Comparison of ENCODE assay signal across 16 mouse cellular contexts in genomic region chr17:4381896-4382685, GRCm38 (mm10).
DNase-seq lines count a peak whose midpoint lies in the region; TF ChIP-seq lines count a peak whose summit lies in the region.
"Had no signal": no experiment of that assay in that cellular context is flagged by ENCODE, and none has a peak within 500 bp of the region (broad histone marks: within the 10 kb centered on the region; RNA-seq: fewer than 3 reads in every experiment).

No protein-coding gene starts in this region.

- intact Hi-C loops in left cerebral cortex, postnatal 25 days (cut with DNase I) = loop anchor here (2.0 to 5.0 kb wide), 3 partner anchors 83 to 345 kb away; no protein-coding TSS in a partner anchor

- H3K9ac ChIP-seq in MEL (ENCODE audit: control insufficient read depth, low read depth, low read length, poor library complexity, severe bottlenecking) = no peak overlapping the region
- H3K9ac ChIP-seq: lung, embryonic 15.5 days; neural tube, embryonic 12.5 days had no signal

- no peak for TF ChIP-seq EP300 in MEL (IDR thresholded peaks at IDR 0.05; ENCODE audit: low read depth in 1 of 2, low read length in 2 of 2)

- no peak for TF ChIP-seq CTCF in MEL (IDR thresholded peaks at IDR 0.05 in 2 of 3, conservative IDR thresholded peaks at IDR 0.05 in 1 of 3; ENCODE audit: control insufficient read depth in 1 of 3, insufficient read depth in 1 of 3, low read depth in 2 of 3, low read length in 3 of 3, poor library complexity in 1 of 3, severe bottlenecking in 1 of 3)
- no peak for TF ChIP-seq CTCF in cortical plate, adult 2 months (IDR thresholded peaks at IDR 0.05; ENCODE audit: extremely low read depth, insufficient read depth, low read length)

- H3K4me1 ChIP-seq in MEL (ENCODE audit: control insufficient read depth in 1 of 2, insufficient read depth in 2 of 2, low read length in 2 of 2) = peaks cover 10 to 27% of the 10 kb centered on the region in 2 experiments
- peaks cover 5% of the 10 kb centered on the region; the same call in 1 of the 2 replicates for H3K4me1 ChIP-seq in cortical plate, adult 2 months (ENCODE audit: control insufficient read depth, insufficient read depth, low read length)
- H3K4me1 ChIP-seq: embryonic facial prominence, embryonic 10.5 days; lung, embryonic 15.5 days; neural tube, embryonic 12.5 days had no signal

- H3K79me2 ChIP-seq in MEL (ENCODE audit: control insufficient read depth, insufficient read depth, low read length, poor library complexity) = no peaks in the 10 kb centered on the region

- no peak overlapping the region for H3K4me3 ChIP-seq in MEL (ENCODE audit: control insufficient read depth in 1 of 2, insufficient read depth in 1 of 2, low read depth in 2 of 2, low read length in 2 of 2)
- no peak overlapping the region for H3K4me3 ChIP-seq in cortical plate, adult 2 months (ENCODE audit: insufficient read depth, low read length)
- H3K4me3 ChIP-seq: embryonic facial prominence, embryonic 10.5 days; erythroblast, embryonic 14.5 days; lung, embryonic 15.5 days; neural tube, embryonic 12.5 days had no signal

- H3K36me3 ChIP-seq in MEL (ENCODE audit: control insufficient read depth in 1 of 2, insufficient read depth in 2 of 2, low read length in 2 of 2) = peaks cover 0 to 30% of the 10 kb centered on the region in 2 experiments; a peak in 2 of 4 replicates
- H3K36me3 ChIP-seq: embryonic facial prominence, embryonic 10.5 days; lung, embryonic 15.5 days; neural tube, embryonic 12.5 days had no signal

- no peaks in the 10 kb centered on the region for H3K9me3 ChIP-seq in MEL (replicated peaks; ENCODE audit: insufficient read depth, low read length)
- H3K9me3 ChIP-seq: embryonic facial prominence, embryonic 10.5 days; lung, embryonic 15.5 days; neural tube, embryonic 12.5 days had no signal

- no peak for TF ChIP-seq RAD21 in MEL (IDR thresholded peaks at IDR 0.05; ENCODE audit: low read depth, low read length)

- no peaks in the 10 kb centered on the region for H3K27me3 ChIP-seq in MEL (ENCODE audit: control insufficient read depth in 1 of 2, insufficient read depth in 2 of 2, low read length in 2 of 2)
- H3K27me3 ChIP-seq: lung, embryonic 15.5 days; neural tube, embryonic 12.5 days had no signal

- H3K27ac ChIP-seq in MEL (ENCODE audit: control insufficient read depth, low read depth, low read length) = peak overlapping the region; percentile 96
- H3K27ac ChIP-seq in cortical plate, adult 2 months (ENCODE audit: insufficient read depth, low read length) = peak overlapping the region; percentile 78
- H3K27ac ChIP-seq: embryonic facial prominence, embryonic 10.5 days; lung, embryonic 15.5 days; neural tube, embryonic 12.5 days; stomach, postnatal 0 days had no signal

- DNase-seq in MEL (ENCODE audit: low read depth, low spot score) = peak; percentile 23
- DNase-seq in layer of hippocampus, adult 9-11 months = peak; percentile 57
- peak; percentile 27 to 79 for DNase-seq in left cerebral cortex, postnatal 25 days (ENCODE audit: low spot score in 2 of 2)
- no peak for DNase-seq in spleen, postnatal 36 days (ENCODE audit: low spot score in 2 of 2)
- no peak for DNase-seq in cerebellum, adult 9-11 months
- DNase-seq in spleen, adult 12 weeks (ENCODE audit: low spot score) = no peak
- DNase-seq: adrenal gland, postnatal 36 days; cerebellum, postnatal 25 days; spleen, adult 18-20 months; thymus, postnatal 36 days had no signal

- no peak for TF ChIP-seq POLR2A in MEL (IDR thresholded peaks at IDR 0.05; ENCODE audit: control insufficient read depth in 1 of 2, insufficient read depth in 1 of 2, low read depth in 1 of 2, low read length in 2 of 2, poor library complexity in 1 of 2)
- TF ChIP-seq POLR2A in cortical plate, adult 2 months (IDR thresholded peaks at IDR 0.05; ENCODE audit: extremely low read depth, insufficient read depth, low read length) = no peak

TF ChIP-seq in MEL, 35 proteins besides CTCF, POLR2A, EP300 and RAD21:
- TF ChIP-seq BHLHE40 (IDR thresholded peaks at IDR 0.05; ENCODE audit: borderline replicate concordance, low read depth, low read length) (no peak), MEF2A (IDR thresholded peaks at IDR 0.05; ENCODE audit: extremely low read depth, insufficient replicate concordance, low read depth, low read length, poor library complexity, severe bottlenecking) (no peak), ELF1 (IDR thresholded peaks at IDR 0.05; ENCODE audit: low read depth, low read length) (no peak), TCF12 (IDR thresholded peaks at IDR 0.05; ENCODE audit: low read depth, low read length) (no peak), GATA1 (IDR thresholded peaks at IDR 0.05; ENCODE audit: low read depth, low read length) (no peak), MAX (IDR thresholded peaks at IDR 0.05; ENCODE audit: low read length) (no peak), RCOR1 (IDR thresholded peaks at IDR 0.05; ENCODE audit: low read depth, low read length) (no peak), CHD2 (IDR thresholded peaks at IDR 0.05; ENCODE audit: low read length) (no peak), NRF1 (IDR thresholded peaks at IDR 0.05; ENCODE audit: insufficient read depth, low read depth, low read length, poor library complexity, severe bottlenecking) (no peak), MAZ (IDR thresholded peaks at IDR 0.05; ENCODE audit: low read depth, low read length) (no peak), POLR2AphosphoS2 (IDR thresholded peaks at IDR 0.05; ENCODE audit: low read length) (no peak), ETS1 (IDR thresholded peaks at IDR 0.05; ENCODE audit: low read depth, low read length) (no peak), MYC (IDR thresholded peaks at IDR 0.05; ENCODE audit: low read depth, low read length) (no peak)

Comparison
In these comparisons a context has a peak if more than half of its experiments do, and no peak if none do; other contexts are left out.
1. DNase-seq: peak in MEL (single experiment), layer of hippocampus, adult 9-11 months (single experiment) and left cerebral cortex, postnatal 25 days (2 of 2); none in spleen, postnatal 36 days (0 of 2), cerebellum, adult 9-11 months (single experiment) and spleen, adult 12 weeks (single experiment).